Mouse (Mus musculus) lung, adult 2 months (tissue): ENCODE measurements around the gene Ptprd.

Experiments used
- CTCF ChIP-seq: fragments of 200-500 bp; IDR thresholded peaks from 2 replicates; pipeline ENCODE4 v1.5.1; 2011; ENCODE audit warnings: mild to moderate bottlenecking, low read length, control low read depth; ENCODE audit not compliant: insufficient read depth
- POLR2A ChIP-seq: fragments of 200-500 bp; IDR thresholded peaks from 2 replicates; pipeline ENCODE4 v1.6.1; 2011; ENCODE audit warnings: low read depth, mild to moderate bottlenecking, control low read depth, low read length, borderline replicate concordance; ENCODE audit errors: extremely low read depth

- TF ChIP-seq CTCF, result no peak
- no peak for TF ChIP-seq POLR2A
Measured at GRCm38 (mm10) chr4:76380312-76380917, 1831.3 kb downstream of the Ptprd start.
